Mouse (Mus musculus) layer of hippocampus, postnatal 10 days (tissue): Measurements from ENCODE around the gene Fgfr2. TPM values are rescaled to one million over a fixed set of nuclear protein-coding genes. Genes with fewer than 3 reads are reported as not detected.
A peak's percentile ranks its signal among the peaks of the same experiment; 100 is the strongest.

Source experiments
- DNase-seq, 2 experiments: peaks; one replicate each; pipeline ENCODE4 v3.0.0; 2021; ENCODE audit warnings: low spot score in 2 of 2
- total RNA-seq, 2 experiments: library from RNA; stranded (reverse); gene quantifications; 2 replicates each; pipeline ENCODE4 v1.2.3; 2021

The Fgfr2 gene
- total RNA-seq, 2 experiments from 2014 or later = 35.6 to 48.3 TPM

DNA sequence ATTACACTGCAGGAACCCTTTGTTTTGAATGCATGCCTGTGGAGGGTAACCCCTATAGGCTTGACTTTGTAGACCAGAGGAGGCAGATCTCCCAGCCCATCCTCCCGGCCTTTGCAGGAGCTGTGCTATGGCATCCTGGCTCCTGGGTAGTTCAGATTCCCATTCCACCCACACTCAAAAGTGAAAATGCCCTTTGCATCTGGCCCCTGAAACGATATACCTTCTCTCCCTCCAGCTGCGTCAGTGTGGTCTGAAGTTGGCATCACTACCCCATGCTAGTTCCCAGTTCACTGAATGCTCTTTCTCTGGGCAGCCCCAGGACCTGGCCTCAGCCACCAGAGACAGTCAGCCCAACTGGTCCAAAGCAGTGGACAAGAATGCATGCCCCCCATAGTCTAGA is 421.1 kb downstream of the Fgfr2 start:
- no peak for DNase-seq

DNA sequence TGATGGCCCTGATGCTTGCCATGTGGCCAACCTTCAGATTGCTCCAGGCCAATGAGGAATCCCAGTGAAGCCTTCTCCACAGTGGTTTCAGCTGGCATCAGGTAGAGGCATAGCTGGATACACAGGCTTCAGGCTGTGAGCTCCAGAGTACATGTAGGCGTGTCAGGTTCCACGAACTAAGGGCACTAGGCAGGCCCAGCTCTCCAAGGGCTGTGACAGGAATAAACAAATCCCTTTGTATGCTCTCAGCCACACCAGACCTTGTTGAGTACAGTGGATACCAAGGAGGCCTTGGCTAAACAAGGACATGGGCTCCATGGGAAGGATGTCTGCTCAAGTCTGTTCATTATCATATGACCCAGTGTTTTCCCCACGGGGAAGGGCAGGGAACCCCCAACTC is 421.7 kb downstream of the Fgfr2 start:
- DNase-seq = no peak

GRCm38 (mm10) chr7:132700107-132700506 is 423.0 kb downstream of the Fgfr2 start:
- no peak for DNase-seq

GRCm38 (mm10) chr7:132699639-132700038 is 423.5 kb downstream of the Fgfr2 start:
- DNase-seq = no peak

GRCm38 (mm10) chr7:132699165-132699564 is 424.0 kb downstream of the Fgfr2 start:
- DNase-seq = no peak

GRCm38 (mm10) chr7:132698737-132699136 is 424.4 kb downstream of the Fgfr2 start:
- no peak for DNase-seq

GRCm38 (mm10) chr7:132697258-132697796 is 425.8 kb downstream of the Fgfr2 start:
- no peak for DNase-seq

DNA sequence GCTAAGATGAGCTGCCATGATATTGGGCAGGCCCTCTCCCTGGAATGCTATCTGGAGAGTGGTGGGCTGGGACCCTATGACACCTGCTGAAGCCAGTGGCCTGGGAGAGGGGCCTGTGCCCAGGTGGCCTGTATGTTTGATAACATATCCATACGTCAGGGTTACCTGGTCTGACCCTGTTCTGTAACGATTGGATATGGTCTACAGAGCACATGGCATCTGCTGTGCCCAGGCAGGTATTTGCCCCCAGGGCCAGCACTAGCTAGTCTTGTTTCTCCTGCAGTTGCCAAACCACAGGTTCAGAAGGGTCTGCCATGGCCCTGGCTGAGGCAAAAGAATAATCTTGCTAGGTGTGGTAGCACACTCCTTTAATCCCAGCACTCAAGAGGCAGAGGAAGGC is 429.6 kb downstream of the Fgfr2 start:
- DNase-seq = no peak

GRCm38 (mm10) chr7:132692719-132693118 is 430.4 kb downstream of the Fgfr2 start:
- peak; percentile 72 to 80 for DNase-seq

GRCm38 (mm10) chr7:132690716-132691472 is 432.3 kb downstream of the Fgfr2 start:
- no peak for DNase-seq

DNA sequence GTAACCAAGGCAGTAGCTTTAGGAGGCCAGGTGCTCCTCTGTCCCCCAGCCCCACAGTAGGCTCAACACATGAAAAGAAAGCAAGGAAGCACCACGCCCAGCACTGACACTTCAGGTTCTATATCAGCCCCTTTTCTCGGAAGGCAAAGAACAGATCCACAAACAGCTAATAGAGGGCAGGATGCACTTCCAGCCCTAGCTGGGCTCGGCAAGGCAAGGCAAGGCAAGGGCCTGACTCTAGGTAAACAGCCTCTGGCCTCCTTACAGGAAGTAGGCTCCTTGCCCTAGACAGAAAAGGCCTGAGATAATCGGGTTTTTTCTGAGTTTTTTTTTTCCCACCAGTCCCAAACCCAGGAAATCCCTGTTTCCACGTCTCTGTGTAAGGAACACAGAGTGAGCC is 433.4 kb downstream of the Fgfr2 start:
- no peak for DNase-seq

DNA sequence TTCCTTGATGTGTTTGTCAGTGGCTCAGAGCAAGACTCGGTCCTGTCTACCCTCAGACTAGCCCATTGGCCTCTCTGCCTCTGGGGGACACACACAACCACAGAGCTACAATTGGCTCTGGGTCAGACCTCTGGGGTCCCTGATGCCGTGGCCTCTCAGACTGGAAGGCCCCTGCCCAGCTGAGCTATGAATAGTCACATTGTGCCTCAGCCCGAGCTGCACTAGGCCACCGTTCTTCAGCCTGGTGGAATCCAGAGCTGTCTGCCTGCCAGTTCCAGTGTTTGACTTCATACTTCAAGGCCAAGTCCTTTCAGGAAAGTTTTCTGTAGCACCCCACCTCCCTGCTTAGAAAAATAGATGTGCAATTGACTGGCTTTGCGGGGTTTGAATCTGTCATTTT is 434.4 kb downstream of the Fgfr2 start:
- DNase-seq = no peak

DNA sequence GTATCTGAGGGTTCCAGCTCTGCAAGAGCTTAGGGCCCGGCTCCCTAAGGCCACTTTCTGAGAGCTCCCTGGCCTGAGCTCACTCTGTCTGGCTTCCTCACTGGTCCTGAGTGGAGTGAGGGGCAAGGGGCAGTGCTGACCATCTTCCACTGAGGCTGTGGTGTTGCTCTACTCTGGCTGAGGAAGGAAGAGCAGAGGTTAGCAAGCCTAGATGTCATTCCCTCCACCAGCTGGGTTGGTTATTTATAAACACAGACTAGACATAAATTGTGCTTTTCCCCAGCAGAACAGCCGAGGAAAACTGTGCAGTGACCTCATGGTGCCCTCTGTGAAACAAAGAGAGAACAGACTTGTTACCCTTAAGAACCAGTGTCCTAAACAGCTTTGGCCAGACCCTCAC is 435.3 kb downstream of the Fgfr2 start:
- no peak for DNase-seq

GRCm38 (mm10) chr7:132686515-132686914 is 436.6 kb downstream of the Fgfr2 start:
- DNase-seq = no peak

- no peak for DNase-seq
Observed at GRCm38 (mm10) chr7:132683923-132684322, 439.2 kb downstream of the Fgfr2 start.

- DNase-seq = no peak
Observed at GRCm38 (mm10) chr7:132682901-132683300, 440.2 kb downstream of the Fgfr2 start.

DNA sequence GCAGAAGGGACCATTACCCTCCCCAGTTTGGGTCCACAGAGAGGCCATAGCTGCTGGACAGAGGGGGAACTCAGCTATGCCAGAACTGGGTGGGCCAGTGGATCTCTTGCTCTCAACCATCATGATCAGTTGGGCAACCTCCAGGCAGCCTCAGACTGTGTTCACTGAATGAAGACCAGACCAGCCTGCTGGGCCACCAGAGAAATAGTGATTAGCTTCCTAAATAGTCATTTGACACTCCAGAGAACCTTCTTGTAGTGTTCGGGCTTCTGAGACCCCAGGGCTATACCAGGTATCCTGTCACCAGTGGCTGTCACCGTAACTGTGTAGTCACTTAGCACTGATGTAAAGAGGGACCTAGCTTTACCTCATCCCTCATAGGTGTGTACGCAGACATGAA is 440.8 kb downstream of the Fgfr2 start:
- no peak for DNase-seq

GRCm38 (mm10) chr7:132681831-132682230 is 441.3 kb downstream of the Fgfr2 start:
- no peak for DNase-seq

GRCm38 (mm10) chr7:132681296-132681695 is 441.9 kb downstream of the Fgfr2 start:
- no peak for DNase-seq

- no peak for DNase-seq
Observed at GRCm38 (mm10) chr7:132679549-132679948, 443.6 kb downstream of the Fgfr2 start.

DNA sequence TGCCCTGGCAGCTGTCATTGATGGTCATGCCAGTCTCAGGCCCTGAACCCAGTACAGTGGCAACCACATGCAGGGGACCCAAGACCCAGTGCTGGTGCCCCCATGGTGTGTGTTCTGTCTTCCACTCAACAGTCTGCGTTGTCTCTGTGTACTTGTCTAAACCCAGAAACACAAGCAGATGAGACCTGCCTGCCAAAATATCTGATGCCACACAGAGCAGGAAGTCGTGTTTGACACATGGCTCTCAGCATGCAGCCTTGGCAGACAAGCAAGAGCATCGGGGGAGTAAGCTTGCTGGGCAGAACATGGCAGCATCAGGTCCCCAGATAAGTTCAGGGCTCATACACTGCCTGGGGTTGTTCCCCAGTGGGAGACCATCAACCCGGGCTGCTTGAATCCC is 444.0 kb downstream of the Fgfr2 start:
- peak in 1 of 2 experiments; percentile 43 for DNase-seq

DNA sequence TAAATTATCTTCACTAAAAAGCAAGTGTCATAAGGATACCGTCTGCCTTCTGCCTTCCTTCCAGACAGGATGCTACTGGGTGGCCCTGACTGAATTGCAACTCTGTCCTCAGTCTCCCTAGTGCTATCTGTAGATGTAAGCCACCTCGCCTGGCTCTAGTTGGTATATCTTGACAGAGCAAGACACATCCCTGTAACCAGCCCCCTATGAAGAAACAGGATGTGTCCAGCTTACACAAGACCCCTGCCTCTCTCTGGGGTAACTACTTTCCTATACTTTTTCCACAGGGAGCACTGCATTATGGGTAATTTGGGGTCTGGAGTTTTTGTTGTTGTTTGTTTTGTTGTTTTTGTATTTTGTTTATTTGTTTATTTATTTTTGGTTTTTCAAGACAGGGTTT is 447.2 kb downstream of the Fgfr2 start:
- DNase-seq = no peak
